Mouse (Mus musculus) ES-Bruce4 (cell line): ENCODE data around the gene Xpo6. TPM values are rescaled to one million over a fixed set of nuclear protein-coding genes. Genes with fewer than 3 reads are reported as not detected.
A peak's percentile ranks its signal among the peaks of the same experiment; 100 is the strongest.

Source experiments
- H3K27ac ChIP-seq: 2 replicates; pipeline ENCODE4 v1.5.1; 2012; ENCODE audit warnings: low read length, inconsistent platforms; ENCODE audit not compliant: insufficient read depth
- H3K27me3 ChIP-seq: 2 replicates; pipeline ENCODE4 v1.6.1; 2012; ENCODE audit warnings: mild to moderate bottlenecking, low read length, inconsistent platforms; ENCODE audit not compliant: control insufficient read depth, poor library complexity, insufficient read depth, severe bottlenecking
- H3K36me3 ChIP-seq: 2 replicates; pipeline ENCODE4 v1.6.1; 2012; ENCODE audit warnings: inconsistent platforms, mild to moderate bottlenecking, low read length, moderate library complexity; ENCODE audit not compliant: control insufficient read depth, poor library complexity, insufficient read depth, severe bottlenecking
- H3K4me1 ChIP-seq: one replicate; pipeline ENCODE4 v1.8.1; 2011; ENCODE audit warnings: low read length; ENCODE audit not compliant: control insufficient read depth, insufficient read depth
- H3K4me3 ChIP-seq: 2 replicates; pipeline ENCODE4 v1.5.1; 2011; ENCODE audit warnings: low read depth, mild to moderate bottlenecking, low read length
- H3K9ac ChIP-seq: 2 replicates; pipeline ENCODE4 v1.6.1; 2012; ENCODE audit warnings: low read depth, mild to moderate bottlenecking, inconsistent platforms; ENCODE audit not compliant: poor library complexity, severe bottlenecking
- H3K9me3 ChIP-seq: replicated peaks from 2 replicates; pipeline ENCODE4 v1.6.1; 2012; ENCODE audit warnings: mild to moderate bottlenecking, low read length, inconsistent platforms; ENCODE audit not compliant: control insufficient read depth, poor library complexity, insufficient read depth, severe bottlenecking
- CTCF ChIP-seq: IDR thresholded peaks from one replicate; pipeline ENCODE4 v1.8.1; 2011; ENCODE audit warnings: low read depth, low read length
- EP300 ChIP-seq: IDR thresholded peaks from 2 replicates; pipeline ENCODE4 v1.6.1; 2011; ENCODE audit warnings: low read depth, low read length; ENCODE audit not compliant: insufficient read depth
- POLR2A ChIP-seq: IDR thresholded peaks from one replicate; pipeline ENCODE4 v1.8.1; 2011; ENCODE audit warnings: low read length; ENCODE audit not compliant: insufficient read depth
- polyA plus RNA-seq: library from polyadenylated mRNA; stranded (reverse); fragments of >200 nt; gene quantifications from 2 replicates; pipeline ENCODE4 v1.2.4, GENCODE M21; 2011; ENCODE audit warnings: low read depth; ENCODE audit not compliant: missing spikeins, insufficient read depth, insufficient read length

The Xpo6 gene
- polyA plus RNA-seq, 1 experiment: 126 TPM

GRCm38 (mm10) chr7:126099163-126099775 is 101.0 kb downstream of the Xpo6 start:
- Histone ChIP-seq H3K4me1 (no peaks in the 10 kb centered on the region), H3K9me3 (no peaks in the 10 kb centered on the region), H3K9ac (no peak overlapping the region), H3K36me3 (peaks cover 18% of the 10 kb centered on the region), H3K27me3 (no peaks in the 10 kb centered on the region), H3K4me3 (no peak overlapping the region), H3K27ac (no peak overlapping the region)
- TF ChIP-seq EP300 (no peak), CTCF (no peak), POLR2A (no peak)

- no peaks in the 10 kb centered on the region for H3K27me3 ChIP-seq
- H3K9me3 ChIP-seq: no peaks in the 10 kb centered on the region
- no peak overlapping the region for H3K27ac ChIP-seq
- no peak overlapping the region for H3K9ac ChIP-seq
- no peak for TF ChIP-seq CTCF
- no peak for TF ChIP-seq EP300
- TF ChIP-seq POLR2A: no peak
- H3K4me1 ChIP-seq: no peaks in the 10 kb centered on the region
- H3K36me3 ChIP-seq: peaks cover 5% of the 10 kb centered on the region; the same call in 1 of the 2 replicates
- no peak overlapping the region for H3K4me3 ChIP-seq
Observed at GRCm38 (mm10) chr7:126097219-126097915, 102.9 kb downstream of the Xpo6 start.

GRCm38 (mm10) chr7:126096596-126096995 is 103.7 kb downstream of the Xpo6 start:
- H3K4me1 ChIP-seq: no peaks in the 10 kb centered on the region
- H3K4me3 ChIP-seq: no peak overlapping the region
- H3K9ac ChIP-seq: no peak overlapping the region
- no peaks in the 10 kb centered on the region for H3K27me3 ChIP-seq
- no peak for TF ChIP-seq CTCF
- TF ChIP-seq EP300: no peak
- TF ChIP-seq POLR2A: no peak
- no peaks in the 10 kb centered on the region; the same call in 1 of the 2 replicates for H3K36me3 ChIP-seq
- H3K9me3 ChIP-seq: no peaks in the 10 kb centered on the region
- H3K27ac ChIP-seq: no peak overlapping the region

GRCm38 (mm10) chr7:126094738-126095137 is 105.6 kb downstream of the Xpo6 start:
- Histone ChIP-seq H3K27ac (no peak overlapping the region), H3K4me1 (no peaks in the 10 kb centered on the region), H3K4me3 (no peak overlapping the region), H3K27me3 (no peaks in the 10 kb centered on the region), H3K9ac (no peak overlapping the region), H3K9me3 (no peaks in the 10 kb centered on the region), H3K36me3 (no peaks in the 10 kb centered on the region)
- TF ChIP-seq CTCF (no peak), POLR2A (no peak), EP300 (no peak)

GRCm38 (mm10) chr7:126093162-126093561 is 107.1 kb downstream of the Xpo6 start:
- Histone ChIP-seq H3K9ac (no peak overlapping the region), H3K9me3 (no peaks in the 10 kb centered on the region), H3K4me1 (no peaks in the 10 kb centered on the region), H3K27me3 (no peaks in the 10 kb centered on the region), H3K36me3 (no peaks in the 10 kb centered on the region), H3K4me3 (no peak overlapping the region), H3K27ac (no peak overlapping the region)
- TF ChIP-seq CTCF (no peak), POLR2A (no peak), EP300 (no peak)

GRCm38 (mm10) chr7:126089782-126090181 is 110.5 kb downstream of the Xpo6 start:
- peak; percentile 90 for TF ChIP-seq CTCF
- no peak for TF ChIP-seq EP300

More at GRCm38 (mm10) chr7:126089782-126090181, 110.5 kb downstream of the Xpo6 start:
- H3K36me3 ChIP-seq: no peaks in the 10 kb centered on the region
- no peaks in the 10 kb centered on the region for H3K9me3 ChIP-seq
- no peaks in the 10 kb centered on the region for H3K4me1 ChIP-seq
- H3K4me3 ChIP-seq: no peak overlapping the region
- no peaks in the 10 kb centered on the region for H3K27me3 ChIP-seq
- H3K9ac ChIP-seq: no peak overlapping the region
- H3K27ac ChIP-seq: no peak overlapping the region
